Comparison of ENCODE assay signal across 8 mouse cellular contexts in the genomic region with DNA sequence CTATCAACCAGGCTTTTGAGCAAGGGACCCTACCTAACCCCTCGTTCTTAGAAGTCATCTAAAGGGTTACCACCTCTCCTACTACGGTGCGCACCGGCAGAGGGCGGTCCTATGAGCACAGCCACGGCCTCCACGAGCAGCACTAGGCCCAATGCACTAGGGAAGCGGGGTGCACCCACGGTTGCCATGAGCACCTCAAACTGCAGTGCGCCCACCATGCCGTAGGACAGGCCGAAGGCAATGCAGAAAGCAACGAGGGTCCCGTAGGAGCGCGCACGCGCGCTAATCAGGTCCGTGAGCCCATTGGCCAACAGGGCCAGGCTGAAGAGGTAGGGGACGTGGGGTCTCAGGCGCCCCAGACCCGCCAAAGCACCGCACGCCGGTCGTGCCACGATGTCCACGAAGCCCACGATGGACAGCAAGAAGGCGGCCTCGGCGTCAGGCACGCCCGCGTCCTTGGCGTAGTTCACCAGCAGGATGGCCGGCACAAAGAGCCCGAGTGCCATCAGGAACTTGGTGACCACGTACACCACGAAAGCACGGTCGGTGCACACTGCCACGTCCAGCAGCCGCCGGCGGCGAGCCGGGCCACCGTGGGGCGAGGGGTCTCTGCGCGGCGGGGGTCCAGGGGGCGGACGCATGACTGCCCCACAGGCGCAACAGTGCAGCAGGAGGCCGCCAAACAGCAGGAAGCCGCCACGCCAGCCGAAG. TPM values are rescaled to one million over a fixed set of nuclear protein-coding genes. Genes with fewer than 3 reads are reported as not detected.
A peak's percentile ranks its signal among the peaks of the same experiment; 100 is the strongest.
DNase-seq lines count a peak whose midpoint lies in the region; ATAC-seq lines count a peak whose summit lies in the region.

No protein-coding gene starts in this region.

- peak; percentile 58 for ATAC-seq in kidney, embryonic 14.5 days (ENCODE audit: low FRiP score, low TSS enrichment)
- peak; percentile 39 for ATAC-seq in embryonic facial prominence, embryonic 15.5 days (ENCODE audit: insufficient number of reproducible peaks, low FRiP score, low TSS enrichment, low read depth)
- ATAC-seq in intestine, embryonic 16.5 days, result peak; percentile 77
- peak; percentile 66 for ATAC-seq in midbrain, embryonic 15.5 days (replicated peaks)
- no peak for ATAC-seq in activated CD4-positive, CD25-positive, alpha-beta regulatory T cell, adult 4 months

- peaks cover 15% of the 10 kb centered on the region; the same call in 1 of the 2 replicates for H3K36me3 ChIP-seq in kidney, embryonic 14.5 days (ENCODE audit: control insufficient read depth, insufficient read depth, low read length)
- peaks cover 19% of the 10 kb centered on the region for H3K36me3 ChIP-seq in embryonic facial prominence, embryonic 15.5 days
- no peaks in the 10 kb centered on the region for H3K36me3 ChIP-seq in intestine, embryonic 16.5 days (ENCODE audit: control insufficient read depth, insufficient read depth, low read length)
- H3K36me3 ChIP-seq in midbrain, embryonic 15.5 days (replicated peaks), result peaks cover 8% of the 10 kb centered on the region; the same call in 1 of the 2 replicates

- no peaks in the 10 kb centered on the region for H3K9me3 ChIP-seq in kidney, embryonic 14.5 days (ENCODE audit: control insufficient read depth, low read length)
- no peaks in the 10 kb centered on the region for H3K9me3 ChIP-seq in embryonic facial prominence, embryonic 15.5 days (replicated peaks)
- no peaks in the 10 kb centered on the region for H3K9me3 ChIP-seq in intestine, embryonic 16.5 days (ENCODE audit: control insufficient read depth, low read length)
- H3K9me3 ChIP-seq in midbrain, embryonic 15.5 days, result no peaks in the 10 kb centered on the region

- H3K4me2 ChIP-seq in kidney, embryonic 14.5 days (replicated peaks; ENCODE audit: low read depth, low read length), result peak overlapping the region; percentile 53
- peak overlapping the region; percentile 82 for H3K4me2 ChIP-seq in embryonic facial prominence, embryonic 15.5 days (replicated peaks)
- H3K4me2 ChIP-seq in intestine, embryonic 16.5 days (ENCODE audit: low read depth, low read length), result peak overlapping the region; percentile 92
- H3K4me2 ChIP-seq in midbrain, embryonic 15.5 days, result peak overlapping the region; percentile 63

- peak overlapping the region; percentile 35 for H3K9ac ChIP-seq in kidney, embryonic 14.5 days (ENCODE audit: low read depth, low read length)
- peak overlapping the region; percentile 39 for H3K9ac ChIP-seq in embryonic facial prominence, embryonic 15.5 days
- peak overlapping the region; percentile 73 for H3K9ac ChIP-seq in intestine, embryonic 16.5 days (ENCODE audit: low read depth, low read length)
- peak overlapping the region; percentile 36 for H3K9ac ChIP-seq in midbrain, embryonic 15.5 days

- no peak overlapping the region for H3K27ac ChIP-seq in kidney, embryonic 14.5 days (ENCODE audit: low read depth, low read length)
- H3K27ac ChIP-seq in embryonic facial prominence, embryonic 15.5 days (replicated peaks), result no peak overlapping the region
- no peak overlapping the region for H3K27ac ChIP-seq in intestine, embryonic 16.5 days (ENCODE audit: low read length)
- H3K27ac ChIP-seq in midbrain, embryonic 15.5 days, result no peak overlapping the region

- intact Hi-C loops in left cerebral cortex, postnatal 4 days (cut with DNase I), result no loop called here

- peaks cover 19% of the 10 kb centered on the region for H3K27me3 ChIP-seq in kidney, embryonic 14.5 days (ENCODE audit: control insufficient read depth, insufficient read depth, low read length)
- H3K27me3 ChIP-seq in embryonic facial prominence, embryonic 15.5 days, result peaks cover 33% of the 10 kb centered on the region
- H3K27me3 ChIP-seq in intestine, embryonic 16.5 days (replicated peaks; ENCODE audit: control insufficient read depth, insufficient read depth, low read length), result peaks cover 20% of the 10 kb centered on the region
- H3K27me3 ChIP-seq in midbrain, embryonic 15.5 days (replicated peaks), result peaks cover 34% of the 10 kb centered on the region

- peaks cover 11% of the 10 kb centered on the region for H3K4me1 ChIP-seq in kidney, embryonic 14.5 days (ENCODE audit: control insufficient read depth, insufficient read depth, low read length)
- H3K4me1 ChIP-seq in embryonic facial prominence, embryonic 15.5 days, result peaks cover 14% of the 10 kb centered on the region
- H3K4me1 ChIP-seq in intestine, embryonic 16.5 days (ENCODE audit: control insufficient read depth, insufficient read depth, low read length), result peaks cover 15% of the 10 kb centered on the region
- H3K4me1 ChIP-seq in midbrain, embryonic 15.5 days, result peaks cover 12% of the 10 kb centered on the region

- no peak for DNase-seq in kidney, adult 9 months
- DNase-seq in ZHBTc4 (ENCODE audit: low read depth, low spot score), result peak; percentile 57
- DNase-seq in left cerebral cortex, postnatal 4 days, result no peak

- peak overlapping the region; percentile 27 for H3K4me3 ChIP-seq in kidney, embryonic 14.5 days (ENCODE audit: low read length)
- peak overlapping the region; percentile 44 for H3K4me3 ChIP-seq in embryonic facial prominence, embryonic 15.5 days (replicated peaks)
- H3K4me3 ChIP-seq in intestine, embryonic 16.5 days (ENCODE audit: low read length), result peak overlapping the region; percentile 47
- peak overlapping the region; percentile 30 for H3K4me3 ChIP-seq in midbrain, embryonic 15.5 days

- WGBS in kidney, embryonic 14.5 days, result 5% methylated on average over 43 of the region's 61 CpGs
- WGBS in embryonic facial prominence, embryonic 15.5 days, result 4% methylated on average over 61 of the region's 61 CpGs
- 1% methylated on average over 61 of the region's 61 CpGs for WGBS in intestine, embryonic 16.5 days
- 2% methylated on average over 61 of the region's 61 CpGs for WGBS in midbrain, embryonic 15.5 days

RNA-seq across cellular contexts. Expression of gene Slc16a8, which starts 2.6 kb away (rescaled TPM):
- polyA plus RNA-seq in kidney, embryonic 14.5 days (2014; fragmentation: Nextera tagmentation; extraction: Ambion mirVana), result 0.39 and 0.50 TPM in 2 replicates
- 0.35 and 0.58 TPM in 2 replicates for polyA plus RNA-seq in embryonic facial prominence, embryonic 15.5 days (2015; fragmentation: Nextera tagmentation; extraction: Ambion mirVana)
- 0.07 TPM in 1 of 2 replicates, not detected in the other for polyA plus RNA-seq in intestine, embryonic 16.5 days (2015; fragmentation: Nextera tagmentation; extraction: Ambion mirVana)
- polyA plus RNA-seq in midbrain, embryonic 15.5 days (2015; fragmentation: Nextera tagmentation; extraction: Ambion mirVana), result 0.47 and 0.54 TPM in 2 replicates
- polyA plus RNA-seq in activated CD4-positive, CD25-positive, alpha-beta regulatory T cell, adult 4 months (2017; shearing (Covaris generic)), result not detected
- not detected for total RNA-seq in left cerebral cortex, postnatal 4 days (2021)

RNA-seq across cellular contexts. Expression of gene Gm49486, which starts 22.7 kb away (rescaled TPM):
- polyA plus RNA-seq in kidney, embryonic 14.5 days (2014; fragmentation: Nextera tagmentation; extraction: Ambion mirVana), result 0.21 and 0.61 TPM in 2 replicates
- polyA plus RNA-seq in embryonic facial prominence, embryonic 15.5 days (2015; fragmentation: Nextera tagmentation; extraction: Ambion mirVana), result 0.94 and 1.3 TPM in 2 replicates
- polyA plus RNA-seq in intestine, embryonic 16.5 days (2015; fragmentation: Nextera tagmentation; extraction: Ambion mirVana), result 0.29 and 0.32 TPM in 2 replicates
- 0.78 and 1.6 TPM in 2 replicates for polyA plus RNA-seq in midbrain, embryonic 15.5 days (2015; fragmentation: Nextera tagmentation; extraction: Ambion mirVana)
- under 1 TPM; 0.16 to 0.34 TPM for polyA plus RNA-seq in activated CD4-positive, CD25-positive, alpha-beta regulatory T cell, adult 4 months (2017; shearing (Covaris generic))
- 1 to 10 TPM; 1.9 to 2.4 TPM for total RNA-seq in left cerebral cortex, postnatal 4 days (2021)

RNA-seq across cellular contexts. Expression of gene Pick1, which starts 23.0 kb away (rescaled TPM):
- 25.8 and 31.4 TPM in 2 replicates for polyA plus RNA-seq in kidney, embryonic 14.5 days (2014; fragmentation: Nextera tagmentation; extraction: Ambion mirVana)
- 46.2 and 50.4 TPM in 2 replicates for polyA plus RNA-seq in embryonic facial prominence, embryonic 15.5 days (2015; fragmentation: Nextera tagmentation; extraction: Ambion mirVana)
- 51.2 and 56.2 TPM in 2 replicates for polyA plus RNA-seq in intestine, embryonic 16.5 days (2015; fragmentation: Nextera tagmentation; extraction: Ambion mirVana)
- 105 and 108 TPM in 2 replicates for polyA plus RNA-seq in midbrain, embryonic 15.5 days (2015; fragmentation: Nextera tagmentation; extraction: Ambion mirVana)
- 1 to 10 TPM; 7.2 to 9.7 TPM for polyA plus RNA-seq in activated CD4-positive, CD25-positive, alpha-beta regulatory T cell, adult 4 months (2017; shearing (Covaris generic))
- total RNA-seq in left cerebral cortex, postnatal 4 days (2021), result 10 to 100 TPM; 63.3 to 69.7 TPM

RNA-seq across cellular contexts. Expression of gene Baiap2l2, which starts 33.4 kb away (rescaled TPM):
- 6.1 and 10.3 TPM in 2 replicates for polyA plus RNA-seq in kidney, embryonic 14.5 days (2014; fragmentation: Nextera tagmentation; extraction: Ambion mirVana)
- 16.1 and 18.5 TPM in 2 replicates for polyA plus RNA-seq in embryonic facial prominence, embryonic 15.5 days (2015; fragmentation: Nextera tagmentation; extraction: Ambion mirVana)
- 13.6 and 17.9 TPM in 2 replicates for polyA plus RNA-seq in intestine, embryonic 16.5 days (2015; fragmentation: Nextera tagmentation; extraction: Ambion mirVana)
- polyA plus RNA-seq in midbrain, embryonic 15.5 days (2015; fragmentation: Nextera tagmentation; extraction: Ambion mirVana), result 2.6 and 3.1 TPM in 2 replicates
- polyA plus RNA-seq in activated CD4-positive, CD25-positive, alpha-beta regulatory T cell, adult 4 months (2017; shearing (Covaris generic)), result under 1 TPM in 1 of 2 experiments, not detected in 1; 0.66 TPM
- total RNA-seq in left cerebral cortex, postnatal 4 days (2021), result 10 to 100 TPM in 1 of 2 experiments, 1 to 10 TPM in 1; 10.0 to 11.3 TPM
